Mouse (Mus musculus) liver, embryonic 11.5 days (tissue): Measurements from ENCODE around the gene Myg1. TPM values are rescaled to one million over a fixed set of nuclear protein-coding genes. Genes with fewer than 3 reads are reported as not detected.

Experiments used
- ATAC-seq: fragments of 200-750 bp; cut with Nextera tagmentation; replicated peaks from 2 replicates; pipeline ENCODE4 v1.8.0; 2017; ENCODE audit warnings: moderate number of reproducible peaks, mild to moderate bottlenecking, moderate TSS enrichment, moderate library complexity; ENCODE audit not compliant: low FRiP score
- DNase-seq: peaks from one replicate; pipeline ENCODE4 v3.0.0-alpha.2; 2017; ENCODE audit warnings: low spot score
- H3K27ac ChIP-seq: fragments of 300-500 bp; sonication (generic); 2 replicates; pipeline ENCODE4 v1.5.1; 2014; ENCODE audit warnings: mild to moderate bottlenecking, low read depth, low read length, control low read depth
- H3K27me3 ChIP-seq: fragments of 300-500 bp; sonication (generic); replicated peaks from 2 replicates; pipeline ENCODE4 v1.6.1; 2014; ENCODE audit warnings: low read length, mixed read lengths; ENCODE audit not compliant: control insufficient read depth, insufficient read depth
- H3K36me3 ChIP-seq: fragments of 300-500 bp; sonication (generic); 2 replicates; pipeline ENCODE4 v1.6.1; 2014; ENCODE audit warnings: mild to moderate bottlenecking, low read length, moderate library complexity, mixed read lengths; ENCODE audit not compliant: control insufficient read depth, insufficient read depth
- H3K4me1 ChIP-seq: fragments of 300-500 bp; sonication (generic); replicated peaks from 2 replicates; pipeline ENCODE4 v1.6.1; 2014; ENCODE audit warnings: low read length, mixed read lengths; ENCODE audit not compliant: control insufficient read depth, insufficient read depth
- H3K4me2 ChIP-seq: fragments of 300-500 bp; sonication (generic); 2 replicates; pipeline ENCODE4 v1.6.1; 2014; ENCODE audit warnings: mild to moderate bottlenecking, control low read depth, moderate library complexity
- H3K4me3 ChIP-seq: fragments of 300-500 bp; sonication (generic); 2 replicates; pipeline ENCODE4 v1.5.1; 2014; ENCODE audit warnings: low read depth, low read length, control low read depth
- H3K9ac ChIP-seq: fragments of 300-500 bp; sonication (generic); 2 replicates; pipeline ENCODE4 v1.6.1; 2014; ENCODE audit warnings: low read depth, low read length, control low read depth
- H3K9me3 ChIP-seq: fragments of 300-500 bp; sonication (generic); 2 replicates; pipeline ENCODE4 v1.6.1; 2016; ENCODE audit warnings: low read length, inconsistent platforms, mixed read lengths; ENCODE audit not compliant: control insufficient read depth
- WGBS: fragments of 180-500 bp; shearing (Covaris S2); extraction: QIAGEN DNeasy Blood & Tissue Kit; methylation state at CpG from one replicate; pipeline ENCODE4 v1.1.7; 2014; 5-methylcytosine and 5-hydroxymethylcytosine counted together
- polyA plus RNA-seq: library from polyadenylated mRNA; unstranded; fragments of >200 nt; fragmentation: Nextera tagmentation; extraction: Ambion mirVana; gene quantifications from 2 replicates; pipeline ENCODE4 v1.2.1, GENCODE M21; 2014

Myg1 gene
- polyA plus RNA-seq, 1 experiment from 2014 or later = 97.0 TPM

DNA sequence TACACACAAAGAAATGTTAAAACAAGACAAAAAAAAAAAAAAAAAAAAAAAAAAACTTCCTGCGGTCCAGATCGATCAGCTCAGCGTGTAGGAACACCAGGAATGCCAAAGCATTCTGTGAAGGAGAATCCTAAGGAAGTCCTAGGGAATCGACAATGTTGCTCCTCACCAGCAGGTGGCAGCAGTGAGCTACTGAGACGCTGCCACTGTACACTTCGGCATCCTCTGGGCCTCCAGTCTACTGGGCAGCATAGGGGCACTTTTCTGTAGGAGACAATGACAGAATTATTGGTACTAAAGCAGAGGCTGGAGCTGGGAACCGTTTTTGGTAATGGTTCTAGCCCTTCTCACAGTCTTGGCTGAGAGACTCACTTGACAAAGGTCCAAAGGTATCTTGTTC, 50.1 kb downstream of the Myg1 start:
- H3K36me3 ChIP-seq = no peaks in the 10 kb centered on the region
- 2% methylated on average over 7 of the region's 7 CpGs for WGBS
- no peak overlapping the region for H3K27ac ChIP-seq
- ATAC-seq (peak; percentile 38; the same call in 1 of the 2 replicates), DNase-seq (no peak)
- H3K4me1 ChIP-seq = peaks cover 12% of the 10 kb centered on the region
- H3K4me2 ChIP-seq = no peak overlapping the region
- H3K9ac ChIP-seq = no peak overlapping the region
- H3K9me3 ChIP-seq = no peaks in the 10 kb centered on the region
- no peaks in the 10 kb centered on the region for H3K27me3 ChIP-seq
- H3K4me3 ChIP-seq = no peak overlapping the region

GRCm38 (mm10) chr15:102383671-102384070, 52.2 kb downstream of the Myg1 start:
- Histone ChIP-seq H3K9me3 (no peaks in the 10 kb centered on the region), H3K36me3 (no peaks in the 10 kb centered on the region), H3K4me3 (no peak overlapping the region), H3K27me3 (no peaks in the 10 kb centered on the region), H3K4me2 (no peak overlapping the region), H3K27ac (no peak overlapping the region), H3K4me1 (peaks cover 6% of the 10 kb centered on the region), H3K9ac (no peak overlapping the region)
- no peak for ATAC-seq
- WGBS = 72% methylated on average over 6 of the region's 6 CpGs
- no peak for DNase-seq

- Histone ChIP-seq H3K4me2 (no peak overlapping the region; the same call in 1 of the 2 replicates), H3K9ac (no peak overlapping the region), H3K27ac (no peak overlapping the region), H3K4me1 (peaks cover 6% of the 10 kb centered on the region), H3K36me3 (no peaks in the 10 kb centered on the region), H3K4me3 (no peak overlapping the region), H3K9me3 (no peaks in the 10 kb centered on the region), H3K27me3 (no peaks in the 10 kb centered on the region)
- WGBS = 46% methylated on average over 9 of the region's 9 CpGs
- no peak for DNase-seq
- ATAC-seq = no peak
These were observed 55.1 kb downstream of the Myg1 start for GRCm38 (mm10) chr15:102386640-102387039.

Other genes starting within 250 kb of the Myg1 start
- gene Tns2, start 231.3 kb upstream of the Myg1 start, polyA plus RNA-seq = 13.2 and 17.8 TPM in 2 replicates
- 15.1 and 18.7 TPM in 2 replicates for gene Spryd3, start 195.5 kb upstream of the Myg1 start, polyA plus RNA-seq
- 0.77 and 1.1 TPM in 2 replicates for gene Igfbp6, start 187.3 kb upstream of the Myg1 start, polyA plus RNA-seq
- 31.4 and 36.2 TPM in 2 replicates for gene Soat2, start 181.2 kb upstream of the Myg1 start, polyA plus RNA-seq
- 38.1 and 38.3 TPM in 2 replicates for gene Zfp740, start 128.5 kb upstream of the Myg1 start, polyA plus RNA-seq
- 33.3 and 35.1 TPM in 2 replicates for gene Csad, start 127.0 kb upstream of the Myg1 start, polyA plus RNA-seq
- gene Itgb7, start 99.8 kb upstream of the Myg1 start, polyA plus RNA-seq = 3.9 and 4.1 TPM in 2 replicates
- gene Rarg, start 74.2 kb upstream of the Myg1 start, polyA plus RNA-seq = 11.1 and 11.5 TPM in 2 replicates
- 0.13 TPM in 1 of 2 replicates, not detected in the other for gene Gm9918, start 61.1 kb upstream of the Myg1 start, polyA plus RNA-seq
- 58.8 and 60.7 TPM in 2 replicates for gene Mfsd5, start 52.3 kb upstream of the Myg1 start, polyA plus RNA-seq
- gene Espl1, start 35.4 kb upstream of the Myg1 start, polyA plus RNA-seq = 50.6 and 54.2 TPM in 2 replicates
- gene Pfdn5, start 5.6 kb upstream of the Myg1 start, polyA plus RNA-seq = 236 and 254 TPM in 2 replicates
- gene Aaas, start 19.1 kb downstream of the Myg1 start, polyA plus RNA-seq = 99.3 and 108 TPM in 2 replicates
- gene Sp7, start 35.5 kb downstream of the Myg1 start, polyA plus RNA-seq = 0.57 and 1.5 TPM in 2 replicates
- gene Sp1, start 74.4 kb downstream of the Myg1 start, polyA plus RNA-seq = 9.7 and 10.6 TPM in 2 replicates
- 1.1 and 1.6 TPM in 2 replicates for gene Amhr2, start 113.7 kb downstream of the Myg1 start, polyA plus RNA-seq
- 155 and 157 TPM in 2 replicates for gene Prr13, start 127.3 kb downstream of the Myg1 start, polyA plus RNA-seq
- 187 and 220 TPM in 2 replicates for gene Pcbp2, start 138.8 kb downstream of the Myg1 start, polyA plus RNA-seq
- not detected in 2 replicates for gene Gm10337, start 172.0 kb downstream of the Myg1 start, polyA plus RNA-seq
- gene Map3k12, start 185.4 kb downstream of the Myg1 start, polyA plus RNA-seq = 7.7 and 7.9 TPM in 2 replicates
- gene Tarbp2, start 186.5 kb downstream of the Myg1 start, polyA plus RNA-seq = 96.7 and 105 TPM in 2 replicates
- 0.86 and 1.2 TPM in 2 replicates for gene Npff, start 193.2 kb downstream of the Myg1 start, polyA plus RNA-seq